Mouse (Mus musculus) midbrain, embryonic 13.5 days (tissue): ENCODE data around the gene Rbbp7. TPM values are rescaled to one million over a fixed set of nuclear protein-coding genes. Genes with fewer than 3 reads are reported as not detected.
"Not testable (repeated sequence)": the region's sequence is repeated elsewhere in the genome, so short reads cannot be mapped to it uniquely, and the experiment has no call there.

Experiments used
- ATAC-seq: fragments of 200-750 bp; cut with Nextera tagmentation; 2 replicates; pipeline ENCODE4 v1.8.0; 2017; ENCODE audit warnings: mild to moderate bottlenecking, moderate TSS enrichment, moderate library complexity
- H3K27ac ChIP-seq: fragments of 300-500 bp; sonication (generic); 2 replicates; pipeline ENCODE4 v1.5.1; 2015; ENCODE audit warnings: inconsistent platforms, mild to moderate bottlenecking, moderate library complexity
- H3K27me3 ChIP-seq: fragments of 300-500 bp; sonication (generic); 2 replicates; pipeline ENCODE4 v1.6.1; 2015; ENCODE audit warnings: mild to moderate bottlenecking, inconsistent platforms
- H3K36me3 ChIP-seq: fragments of 300-500 bp; sonication (generic); 2 replicates; pipeline ENCODE4 v1.6.1; 2015; ENCODE audit warnings: mild to moderate bottlenecking, inconsistent platforms
- H3K4me1 ChIP-seq: fragments of 300-500 bp; sonication (generic); replicated peaks from 2 replicates; pipeline ENCODE4 v1.6.1; 2015; ENCODE audit warnings: inconsistent platforms
- H3K4me2 ChIP-seq: fragments of 300-500 bp; sonication (generic); replicated peaks from 2 replicates; pipeline ENCODE4 v1.6.1; 2015; ENCODE audit warnings: moderate library complexity, mild to moderate bottlenecking, inconsistent platforms
- H3K4me3 ChIP-seq: fragments of 300-500 bp; sonication (generic); replicated peaks from 2 replicates; pipeline ENCODE4 v1.5.1; 2015; ENCODE audit warnings: mild to moderate bottlenecking, inconsistent platforms
- H3K9ac ChIP-seq: fragments of 300-500 bp; sonication (generic); replicated peaks from 2 replicates; pipeline ENCODE4 v1.6.1; 2015; ENCODE audit warnings: mild to moderate bottlenecking, inconsistent platforms
- H3K9me3 ChIP-seq: fragments of 300-500 bp; sonication (generic); 2 replicates; pipeline ENCODE4 v1.6.1; 2016; ENCODE audit warnings: mild to moderate bottlenecking, inconsistent platforms
- WGBS: fragments of 180-500 bp; shearing (Covaris S2); methylation state at CpG from one replicate; pipeline ENCODE4 v1.1.7; 2015; 5-methylcytosine and 5-hydroxymethylcytosine counted together
- polyA plus RNA-seq: library from polyadenylated mRNA; unstranded; fragments of >200 nt; fragmentation: Nextera tagmentation; extraction: Ambion mirVana; gene quantifications from 2 replicates; pipeline ENCODE4 v1.2.1, GENCODE M21; 2015

The Rbbp7 gene
- polyA plus RNA-seq, 1 experiment from 2014 or later, result 217 TPM

GRCm38 (mm10) chrX:162754314-162754713, 5.9 kb upstream of the Rbbp7 start:
- WGBS, result 92% methylated on average over 4 of the region's 4 CpGs
- Histone ChIP-seq H3K9ac (no peak overlapping the region), H3K4me2 (no peak overlapping the region)

GRCm38 (mm10) chrX:162756058-162756457, 4.1 kb upstream of the Rbbp7 start:
- no peak overlapping the region for H3K9ac ChIP-seq
- ATAC-seq, result no peak
- 0 out of 2 replicates have a peak, but pooled peaks cover 4% of the 10 kb centered on the region for H3K27me3 ChIP-seq
- H3K4me2 ChIP-seq, result no peak overlapping the region
- peaks cover 9% of the 10 kb centered on the region for H3K4me1 ChIP-seq
- WGBS, result 39% methylated on average over 7 of the region's 7 CpGs
- H3K4me3 ChIP-seq, result no peak overlapping the region
- H3K9me3 ChIP-seq, result no peaks in the 10 kb centered on the region
- no peaks in the 10 kb centered on the region for H3K36me3 ChIP-seq
- H3K27ac ChIP-seq, result no peak overlapping the region

More at GRCm38 (mm10) chrX:162754314-162754713, 5.9 kb upstream of the Rbbp7 start:
- Histone ChIP-seq H3K4me3 (no peak overlapping the region), H3K27ac (no peak overlapping the region), H3K9me3 (no peaks in the 10 kb centered on the region), H3K36me3 (no peaks in the 10 kb centered on the region), H3K27me3 (0 out of 2 replicates have a peak, but pooled peaks cover 4% of the 10 kb centered on the region), H3K4me1 (peaks cover 6% of the 10 kb centered on the region)
- no peak for ATAC-seq

- WGBS, result 33% methylated on average over 31 of the region's 32 CpGs
- no peak for ATAC-seq
These were observed 719 bp upstream of the Rbbp7 start for GRCm38 (mm10) chrX:162759251-162760114.

DNA sequence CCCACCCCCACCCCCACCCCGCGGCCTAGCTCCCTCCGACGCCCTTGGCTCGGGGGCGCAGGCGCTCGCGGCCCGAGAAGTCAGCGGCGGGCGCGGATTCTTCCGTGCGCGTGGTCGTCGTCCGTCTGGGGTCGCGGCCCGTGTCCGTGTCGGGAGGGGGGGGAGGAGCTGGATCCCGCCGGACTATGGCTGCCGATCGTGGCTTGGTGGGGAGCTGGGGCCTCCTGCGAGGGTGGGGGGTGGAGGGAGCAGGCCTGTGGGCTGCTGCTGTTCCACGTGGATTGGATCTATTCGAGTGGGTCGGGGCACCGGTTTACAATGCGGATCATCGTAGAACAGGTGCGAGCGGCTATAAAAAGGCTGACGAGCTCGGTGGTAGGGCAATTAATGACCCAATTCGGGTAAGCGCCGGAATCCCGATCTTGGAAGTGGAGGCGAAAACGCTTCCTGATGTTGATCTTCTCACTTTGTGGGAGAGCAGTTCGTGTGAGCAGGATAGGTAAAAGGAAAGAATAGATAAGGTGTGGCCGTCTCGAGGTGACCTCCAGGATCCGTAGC, 835 bp downstream of the Rbbp7 start:
- Histone ChIP-seq H3K27me3 (no peaks in the 10 kb centered on the region), H3K4me2 (peak overlapping the region; percentile 58), H3K9ac (peak overlapping the region; percentile 72), H3K27ac (peak overlapping the region; percentile 88), H3K36me3 (no peaks in the 10 kb centered on the region), H3K9me3 (no peaks in the 10 kb centered on the region), H3K4me1 (peaks cover 12% of the 10 kb centered on the region), H3K4me3 (peak overlapping the region; percentile 58)
- ATAC-seq, result peak; percentile 5
- 23% methylated on average over 25 of the region's 50 CpGs for WGBS

More at GRCm38 (mm10) chrX:162759251-162760114, 719 bp upstream of the Rbbp7 start:
- Histone ChIP-seq H3K36me3 (no peaks in the 10 kb centered on the region), H3K27me3 (no peaks in the 10 kb centered on the region), H3K9me3 (no peaks in the 10 kb centered on the region), H3K4me1 (peaks cover 12% of the 10 kb centered on the region), H3K27ac (peak overlapping the region; percentile 93), H3K9ac (peak overlapping the region; percentile 64), H3K4me3 (peak overlapping the region; percentile 58), H3K4me2 (peak overlapping the region; percentile 49)

- Histone ChIP-seq H3K27ac (no peak overlapping the region), H3K36me3 (no peaks in the 10 kb centered on the region), H3K4me2 (peak overlapping the region; percentile 58), H3K4me1 (peaks cover 12% of the 10 kb centered on the region), H3K4me3 (peak overlapping the region; percentile 58), H3K27me3 (no peaks in the 10 kb centered on the region), H3K9me3 (no peaks in the 10 kb centered on the region), H3K9ac (peak overlapping the region; percentile 72)
- WGBS, result 50% methylated on average over 9 of the region's 9 CpGs
- ATAC-seq, result no peak
These were observed 1.7 kb downstream of the Rbbp7 start for GRCm38 (mm10) chrX:162761716-162762395.

GRCm38 (mm10) chrX:162770726-162771125, 10.5 kb downstream of the Rbbp7 start:
- no peak overlapping the region for H3K9ac ChIP-seq
- H3K27ac ChIP-seq, result no peak overlapping the region
- WGBS, result 67% methylated on average over 1 of the region's 1 CpGs
- peaks cover 16% of the 10 kb centered on the region for H3K36me3 ChIP-seq
- no peaks in the 10 kb centered on the region for H3K27me3 ChIP-seq
- H3K4me3 ChIP-seq, result no peak overlapping the region
- no peak for ATAC-seq
- H3K4me1 ChIP-seq, result no peaks in the 10 kb centered on the region
- no peak overlapping the region for H3K4me2 ChIP-seq
- H3K9me3 ChIP-seq, result no peaks in the 10 kb centered on the region

DNA sequence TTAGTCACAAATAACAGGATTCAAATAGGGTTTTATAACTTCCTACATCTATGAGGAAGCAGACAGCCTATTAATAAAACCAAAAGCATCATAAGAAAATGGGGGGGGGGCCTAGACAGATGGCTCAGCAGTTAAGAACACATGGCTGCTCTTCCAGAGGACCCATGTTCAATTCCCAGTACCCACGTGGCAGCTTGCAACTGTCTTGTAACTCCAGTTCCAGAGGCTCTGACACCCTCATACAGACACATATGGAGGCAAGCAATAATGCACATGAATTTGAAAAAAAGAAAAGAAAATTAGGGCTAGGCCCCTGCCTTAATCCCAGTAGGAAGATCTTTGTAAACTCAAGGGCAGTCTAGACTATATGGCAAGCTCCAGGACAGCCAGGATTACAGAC, 28.2 kb downstream of the Rbbp7 start:
- no peak for ATAC-seq
- Histone ChIP-seq H3K36me3 (peaks cover 8% of the 10 kb centered on the region; the same call in 1 of the 2 replicates), H3K4me2 (no peak overlapping the region), H3K4me3 (no peak overlapping the region), H3K9ac (no peak overlapping the region), H3K27me3 (peaks cover 8% of the 10 kb centered on the region; the same call in 1 of the 2 replicates), H3K4me1 (no peaks in the 10 kb centered on the region), H3K27ac (no peak overlapping the region), H3K9me3 (no peaks in the 10 kb centered on the region)
- WGBS, result 70% methylated on average over 1 of the region's 1 CpGs

DNA sequence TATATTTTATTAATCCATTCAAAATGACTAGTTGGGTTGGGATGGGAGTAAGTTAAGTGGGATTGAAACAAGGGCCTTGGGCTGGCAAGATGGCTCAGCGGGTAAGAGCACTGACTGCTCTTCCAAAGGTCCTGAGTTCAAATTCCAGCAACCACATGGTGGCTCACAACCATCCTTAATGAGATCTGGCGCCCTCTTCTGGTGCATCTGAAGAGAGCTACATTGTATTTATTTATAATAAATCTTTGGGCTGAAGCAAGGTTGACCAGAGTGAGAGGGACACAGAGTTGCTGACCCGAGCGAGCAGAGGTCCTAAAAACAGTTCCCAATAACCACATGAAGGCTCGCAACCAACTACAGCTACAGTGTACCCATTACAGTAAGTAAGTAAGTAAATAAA, 31.2 kb downstream of the Rbbp7 start:
- not testable (repeated sequence) for H3K27ac ChIP-seq, H3K4me2 ChIP-seq, H3K9ac ChIP-seq, H3K4me3 ChIP-seq, H3K27me3 ChIP-seq, H3K36me3 ChIP-seq, H3K9me3 ChIP-seq, ATAC-seq, H3K4me1 ChIP-seq
- 73% methylated on average over 5 of the region's 5 CpGs for WGBS

DNA sequence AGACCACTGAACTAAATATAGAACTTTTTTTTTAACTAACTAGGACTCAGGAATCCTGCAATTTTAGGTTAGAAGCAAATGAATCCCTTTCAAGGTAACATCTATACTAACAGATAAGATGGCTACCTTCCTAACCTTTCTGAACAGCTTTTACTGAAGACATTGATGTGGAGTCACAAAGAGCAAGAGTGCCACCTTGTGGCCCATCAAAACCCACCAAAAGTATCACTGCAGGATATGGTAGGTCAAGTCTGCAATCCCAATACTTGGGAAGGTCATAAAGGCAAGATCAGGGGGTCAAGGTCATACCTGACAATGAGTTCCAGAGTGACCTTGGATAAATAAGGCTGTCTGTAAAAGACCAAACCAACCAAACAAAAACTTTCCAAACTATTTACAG, 40.2 kb downstream of the Rbbp7 start:
- Histone ChIP-seq H3K9me3 (no peaks in the 10 kb centered on the region), H3K27ac (no peak overlapping the region), H3K4me3 (no peak overlapping the region)

DNA sequence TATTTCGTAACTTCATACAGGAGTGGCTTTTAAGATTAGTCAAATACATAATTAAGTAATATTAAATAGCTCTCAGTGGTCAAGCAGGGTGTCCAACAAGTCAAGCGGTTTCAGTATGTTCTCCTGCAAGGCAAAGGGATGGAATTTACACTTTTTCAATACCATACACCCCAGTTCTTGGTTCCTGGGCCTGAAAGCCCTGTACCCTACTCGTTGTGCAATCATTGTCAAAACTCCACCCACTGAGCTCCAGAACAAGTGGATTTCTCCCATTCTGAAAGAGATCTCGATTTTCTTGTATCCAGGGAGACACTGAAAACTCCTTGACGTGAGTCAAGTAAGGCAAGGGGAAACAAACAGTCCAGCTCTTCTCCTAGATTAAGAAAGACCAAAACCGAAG, 67.8 kb downstream of the Rbbp7 start:
- Histone ChIP-seq H3K9ac (peak overlapping the region; percentile 78; the same call in 1 of the 2 replicates), H3K27ac (no peak overlapping the region)
- WGBS, result 34% methylated on average over 6 of the region's 6 CpGs

More for the DNA sequence above, 40.2 kb downstream of the Rbbp7 start:
- Histone ChIP-seq H3K4me2 (no peak overlapping the region), H3K27me3 (0 out of 2 replicates have a peak, but pooled peaks cover 3% of the 10 kb centered on the region), H3K36me3 (peaks cover 13% of the 10 kb centered on the region; the same call in 1 of the 2 replicates), H3K4me1 (no peaks in the 10 kb centered on the region), H3K9ac (no peak overlapping the region)
- no peak for ATAC-seq

More for the DNA sequence above, 67.8 kb downstream of the Rbbp7 start:
- no peaks in the 10 kb centered on the region for H3K36me3 ChIP-seq
- H3K4me3 ChIP-seq, result peak overlapping the region; percentile 56
- peak overlapping the region; percentile 84 for H3K4me2 ChIP-seq
- no peak for ATAC-seq
- no peaks in the 10 kb centered on the region; the same call in 1 of the 2 replicates for H3K27me3 ChIP-seq
- no peaks in the 10 kb centered on the region for H3K4me1 ChIP-seq
- no peaks in the 10 kb centered on the region for H3K9me3 ChIP-seq
